Mouse (Mus musculus) kidney, embryonic 14.5 days (tissue): Measurements from ENCODE around the gene Gm30302. TPM values are rescaled to one million over a fixed set of nuclear protein-coding genes. Genes with fewer than 3 reads are reported as not detected.

Experiments
- ATAC-seq: fragments of 200-750 bp; cut with Nextera tagmentation; 2 replicates; pipeline ENCODE4 v1.8.0; 2017; ENCODE audit warnings: moderate number of reproducible peaks, mild to moderate bottlenecking, moderate TSS enrichment, moderate library complexity; ENCODE audit not compliant: low FRiP score, low TSS enrichment
- H3K27ac ChIP-seq: fragments of 300-500 bp; sonication (generic); 2 replicates; pipeline ENCODE4 v1.5.1; 2014; ENCODE audit warnings: low read depth, mild to moderate bottlenecking, low read length, moderate library complexity, mixed read lengths
- H3K27me3 ChIP-seq: fragments of 300-500 bp; sonication (generic); 2 replicates; pipeline ENCODE4 v1.6.1; 2014; ENCODE audit warnings: mild to moderate bottlenecking, low read length; ENCODE audit not compliant: control insufficient read depth, insufficient read depth
- H3K36me3 ChIP-seq: fragments of 300-500 bp; sonication (generic); 2 replicates; pipeline ENCODE4 v1.6.1; 2014; ENCODE audit warnings: low read length, mixed read lengths; ENCODE audit not compliant: control insufficient read depth, insufficient read depth
- H3K4me1 ChIP-seq: fragments of 300-500 bp; sonication (generic); 2 replicates; pipeline ENCODE4 v1.6.1; 2014; ENCODE audit warnings: low read length, mixed read lengths; ENCODE audit not compliant: control insufficient read depth, insufficient read depth
- H3K4me2 ChIP-seq: fragments of 300-500 bp; sonication (generic); replicated peaks from 2 replicates; pipeline ENCODE4 v1.6.1; 2014; ENCODE audit warnings: low read depth, mild to moderate bottlenecking, low read length
- H3K4me3 ChIP-seq: fragments of 300-500 bp; sonication (generic); 2 replicates; pipeline ENCODE4 v1.5.1; 2014; ENCODE audit warnings: mild to moderate bottlenecking, low read length
- H3K9ac ChIP-seq: fragments of 300-500 bp; sonication (generic); 2 replicates; pipeline ENCODE4 v1.6.1; 2014; ENCODE audit warnings: low read depth, mild to moderate bottlenecking, low read length, moderate library complexity
- H3K9me3 ChIP-seq: fragments of 300-500 bp; sonication (generic); 2 replicates; pipeline ENCODE4 v1.6.1; 2016; ENCODE audit warnings: low read length; ENCODE audit not compliant: control insufficient read depth
- WGBS: fragments of 180-500 bp; shearing (Covaris S2); extraction: QIAGEN DNeasy Blood & Tissue Kit; methylation state at CpG from one replicate; pipeline ENCODE4 v1.1.7; 2014; 5-methylcytosine and 5-hydroxymethylcytosine counted together
- polyA plus RNA-seq: library from polyadenylated mRNA; unstranded; fragments of >200 nt; fragmentation: Nextera tagmentation; extraction: Ambion mirVana; gene quantifications from 2 replicates; pipeline ENCODE4 v1.2.1, GENCODE M21; 2014

Gm30302 gene
- polyA plus RNA-seq, result not detected in 2 replicates

DNA sequence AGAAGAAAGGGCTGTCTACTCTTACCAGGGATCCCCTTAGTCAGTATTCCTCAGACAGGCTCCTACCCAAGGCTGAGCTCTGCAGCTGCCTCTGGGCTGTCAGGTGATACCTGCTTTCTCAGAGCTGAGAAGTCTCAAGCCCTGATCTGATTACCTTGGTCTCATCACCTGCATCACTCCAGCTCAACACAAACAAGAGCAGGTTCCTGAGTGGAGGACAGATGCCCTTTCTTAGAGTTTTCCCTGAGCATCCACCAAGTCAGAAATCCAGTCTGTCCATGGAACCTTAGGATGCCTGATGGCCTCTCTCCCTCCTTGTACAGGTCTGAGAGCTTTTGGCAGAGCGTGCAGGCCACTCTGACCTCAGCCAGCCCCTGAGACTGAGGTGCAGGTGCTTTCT lies at the start of gene Gm30302:
Gene Gm30302 (minus strand): TSS at position 101 of the 400 bp plus-strand sequence.
- WGBS, result 92% methylated on average over 1 of the region's 1 CpGs
- no peak within 1 kb of the TSS for H3K27ac ChIP-seq
- no peak within 1 kb of the TSS for H3K4me3 ChIP-seq
- H3K4me1 ChIP-seq, result no peaks in the 10 kb centered on the region
- no peaks in the 10 kb centered on the region for H3K27me3 ChIP-seq
- no peaks in the 10 kb centered on the region for H3K9me3 ChIP-seq
- ATAC-seq, result no peak
- no peaks in the 10 kb centered on the region for H3K36me3 ChIP-seq
- H3K4me2 ChIP-seq, result no peak within 1 kb of the TSS
- no peak within 1 kb of the TSS for H3K9ac ChIP-seq

DNA sequence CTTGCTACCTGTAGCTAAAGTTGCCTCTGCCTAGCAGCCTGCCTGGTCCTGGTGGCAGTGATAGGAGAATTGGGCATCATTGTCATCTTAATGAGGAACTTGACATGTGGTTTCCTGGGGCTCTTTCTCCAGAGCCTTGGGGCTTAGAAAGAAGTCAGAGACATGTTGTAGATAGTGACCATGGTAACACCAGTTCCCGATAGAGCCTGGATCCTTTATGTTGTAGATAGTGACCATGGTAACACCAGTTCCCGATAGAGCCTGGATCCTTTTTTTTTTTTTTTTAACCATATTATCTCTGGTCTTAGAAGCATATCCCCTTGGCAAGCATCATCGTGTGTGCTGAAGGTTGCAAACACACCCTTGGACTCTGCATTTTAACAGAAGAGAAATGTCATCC lies 48.0 kb upstream of the Gm30302 start:
- Histone ChIP-seq H3K4me2 (no peak overlapping the region), H3K4me3 (no peak overlapping the region), H3K4me1 (0 out of 2 replicates have a peak, but pooled peaks cover 3% of the 10 kb centered on the region), H3K27ac (no peak overlapping the region), H3K9me3 (no peaks in the 10 kb centered on the region), H3K36me3 (no peaks in the 10 kb centered on the region), H3K27me3 (no peaks in the 10 kb centered on the region), H3K9ac (no peak overlapping the region)
- ATAC-seq, result no peak
- WGBS, result 74% methylated on average over 3 of the region's 3 CpGs

DNA sequence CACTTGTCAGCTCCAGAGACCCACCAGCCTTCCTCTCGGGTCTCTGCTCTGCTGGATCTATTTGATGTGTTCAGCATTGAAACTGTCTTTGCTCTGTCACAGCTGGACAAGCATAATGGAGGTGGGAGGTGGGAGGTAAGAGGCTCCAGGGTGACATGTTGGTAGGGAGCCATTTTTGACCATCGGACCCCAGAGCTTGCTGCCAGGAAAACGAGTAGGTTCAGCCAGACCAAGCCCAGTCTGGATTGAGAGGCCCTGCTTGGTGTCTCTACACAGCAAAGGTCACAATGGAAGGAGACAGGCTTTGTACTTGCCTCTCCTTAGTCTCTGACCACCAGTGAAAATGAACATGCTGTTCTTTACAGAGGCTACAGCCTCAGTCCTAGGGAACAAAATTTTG lies 47.3 kb upstream of the Gm30302 start:
- 73% methylated on average over 3 of the region's 3 CpGs for WGBS
- H3K4me1 ChIP-seq, result 0 out of 2 replicates have a peak, but pooled peaks cover 3% of the 10 kb centered on the region
- no peak overlapping the region for H3K27ac ChIP-seq
- ATAC-seq, result no peak
- no peaks in the 10 kb centered on the region for H3K36me3 ChIP-seq
- no peak overlapping the region for H3K4me2 ChIP-seq
- H3K27me3 ChIP-seq, result no peaks in the 10 kb centered on the region
- no peak overlapping the region for H3K4me3 ChIP-seq
- no peaks in the 10 kb centered on the region for H3K9me3 ChIP-seq
- H3K9ac ChIP-seq, result no peak overlapping the region

DNA sequence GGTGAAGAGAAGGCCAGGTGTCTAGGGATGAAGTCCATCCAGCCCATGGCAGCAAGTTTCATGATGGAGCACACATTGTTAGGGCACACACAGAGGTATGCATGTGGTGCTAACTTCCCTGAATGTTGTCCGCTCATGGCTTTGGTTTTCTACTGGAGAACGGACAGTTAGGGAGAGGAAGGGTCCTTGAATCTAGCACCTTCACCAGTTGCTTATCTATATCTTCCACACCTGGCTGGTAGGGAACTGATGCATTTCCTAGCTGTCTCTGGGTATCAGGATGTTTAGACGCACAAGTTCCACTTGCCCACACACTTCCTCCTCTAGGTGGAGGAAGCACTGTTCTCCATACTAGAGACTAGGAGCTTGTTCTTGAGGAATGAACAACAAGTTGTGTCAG lies 46.9 kb upstream of the Gm30302 start:
- H3K27me3 ChIP-seq, result no peaks in the 10 kb centered on the region
- H3K4me3 ChIP-seq, result no peak overlapping the region
- no peaks in the 10 kb centered on the region for H3K9me3 ChIP-seq
- H3K9ac ChIP-seq, result no peak overlapping the region
- H3K36me3 ChIP-seq, result no peaks in the 10 kb centered on the region
- no peak overlapping the region for H3K27ac ChIP-seq
- ATAC-seq, result no peak
- 96% methylated on average over 3 of the region's 3 CpGs for whole genome bisulfite sequencing
- H3K4me2 ChIP-seq, result no peak overlapping the region
- 0 out of 2 replicates have a peak, but pooled peaks cover 3% of the 10 kb centered on the region for H3K4me1 ChIP-seq

DNA sequence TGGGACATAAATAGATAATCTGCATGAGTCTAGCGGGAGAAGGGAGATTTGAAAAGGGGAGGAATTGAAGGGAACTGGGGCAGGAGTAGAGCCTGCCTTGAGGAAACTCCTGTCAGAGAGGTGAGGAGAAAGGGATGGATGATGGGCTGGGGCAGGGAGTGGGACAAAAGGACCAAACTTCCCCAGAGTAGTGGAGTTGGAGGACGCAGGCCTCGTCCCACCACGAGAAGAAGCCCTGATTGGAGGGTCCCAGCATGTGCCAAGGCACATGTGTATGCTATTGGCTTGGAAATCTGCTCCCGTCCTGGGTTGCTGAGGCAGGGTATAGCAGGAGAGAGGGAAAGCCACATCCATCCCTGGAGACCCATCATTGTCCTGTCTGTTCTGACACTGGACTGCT lies 45.3 kb upstream of the Gm30302 start:
- Histone ChIP-seq H3K36me3 (no peaks in the 10 kb centered on the region), H3K27ac (no peak overlapping the region), H3K4me1 (no peaks in the 10 kb centered on the region), H3K9me3 (no peaks in the 10 kb centered on the region), H3K9ac (no peak overlapping the region), H3K27me3 (no peaks in the 10 kb centered on the region), H3K4me3 (no peak overlapping the region), H3K4me2 (no peak overlapping the region)
- WGBS, result 90% methylated on average over 5 of the region's 5 CpGs
- ATAC-seq, result no peak

DNA sequence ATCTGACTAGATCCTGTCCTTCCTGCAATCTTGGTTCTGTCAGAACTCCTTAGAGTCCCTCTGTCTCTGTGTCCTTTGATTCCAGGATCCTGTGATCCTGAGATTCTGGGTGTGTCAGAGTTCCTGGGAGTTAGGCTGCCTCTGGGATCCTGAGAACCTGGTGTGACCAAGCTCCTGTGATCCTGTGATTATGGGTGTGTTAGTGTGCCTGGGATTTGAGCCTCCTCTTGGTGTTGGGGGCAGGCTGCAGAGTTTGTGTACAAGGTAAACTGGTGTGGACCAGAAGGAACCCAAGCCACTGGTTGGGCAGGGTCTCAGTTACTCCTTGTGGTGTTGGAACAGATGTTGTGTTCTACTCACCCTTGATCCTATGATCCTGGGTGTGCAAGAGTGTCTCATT lies 42.4 kb upstream of the Gm30302 start:
- Histone ChIP-seq H3K27ac (no peak overlapping the region), H3K27me3 (no peaks in the 10 kb centered on the region), H3K36me3 (no peaks in the 10 kb centered on the region), H3K9me3 (no peaks in the 10 kb centered on the region), H3K4me3 (no peak overlapping the region), H3K4me2 (no peak overlapping the region), H3K9ac (no peak overlapping the region), H3K4me1 (no peaks in the 10 kb centered on the region)
- ATAC-seq, result no peak

DNA sequence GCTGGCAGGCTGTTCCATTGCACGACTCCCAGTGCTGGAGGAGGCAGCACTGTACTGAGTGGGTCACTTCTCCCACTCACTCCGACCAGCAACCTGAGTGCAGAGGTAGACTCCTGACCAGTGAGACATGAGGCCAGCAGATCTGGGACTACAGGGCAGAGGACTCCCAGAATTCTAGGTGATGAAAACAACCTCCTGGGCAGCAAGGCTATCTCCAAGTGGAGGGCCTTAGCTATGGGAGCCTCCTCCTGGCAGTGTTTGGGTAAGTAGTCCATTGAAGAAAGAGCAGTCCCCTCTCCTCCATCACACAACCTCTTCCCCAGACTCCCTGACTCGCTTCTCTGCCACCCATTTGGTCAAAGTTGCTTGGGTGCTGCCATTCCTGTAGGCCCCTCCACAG lies 31.6 kb upstream of the Gm30302 start:
- Histone ChIP-seq H3K27me3 (no peaks in the 10 kb centered on the region), H3K4me2 (no peak overlapping the region), H3K27ac (no peak overlapping the region), H3K4me3 (no peak overlapping the region), H3K4me1 (no peaks in the 10 kb centered on the region), H3K36me3 (no peaks in the 10 kb centered on the region), H3K9ac (no peak overlapping the region), H3K9me3 (no peaks in the 10 kb centered on the region)
- 94% methylated on average over 3 of the region's 3 CpGs for WGBS
- no peak for ATAC-seq

DNA sequence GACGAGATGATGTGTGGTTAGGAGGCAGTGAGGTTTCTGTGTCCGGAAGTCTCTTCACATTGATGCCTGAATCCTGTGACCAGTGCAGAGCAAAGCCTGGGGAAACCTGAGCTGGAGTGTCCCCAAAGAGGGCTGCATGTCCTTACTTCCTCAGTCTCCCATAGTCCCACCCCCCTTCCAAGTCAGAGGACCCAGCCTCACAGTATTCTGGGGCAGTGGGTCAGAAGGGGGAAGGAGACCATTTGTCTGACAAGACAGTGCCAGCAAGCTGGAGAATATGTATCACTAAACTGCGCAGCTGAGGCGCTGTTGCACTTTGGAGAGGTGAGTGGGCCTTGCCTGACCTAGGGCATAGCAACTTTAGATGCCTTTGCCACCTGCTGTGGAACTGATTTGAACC lies 26.5 kb upstream of the Gm30302 start:
- Histone ChIP-seq H3K4me3 (no peak overlapping the region), H3K4me1 (no peaks in the 10 kb centered on the region), H3K27me3 (no peaks in the 10 kb centered on the region), H3K9ac (no peak overlapping the region), H3K4me2 (no peak overlapping the region), H3K36me3 (no peaks in the 10 kb centered on the region), H3K9me3 (no peaks in the 10 kb centered on the region), H3K27ac (no peak overlapping the region)
- WGBS, result 86% methylated on average over 4 of the region's 4 CpGs
- no peak for ATAC-seq

DNA sequence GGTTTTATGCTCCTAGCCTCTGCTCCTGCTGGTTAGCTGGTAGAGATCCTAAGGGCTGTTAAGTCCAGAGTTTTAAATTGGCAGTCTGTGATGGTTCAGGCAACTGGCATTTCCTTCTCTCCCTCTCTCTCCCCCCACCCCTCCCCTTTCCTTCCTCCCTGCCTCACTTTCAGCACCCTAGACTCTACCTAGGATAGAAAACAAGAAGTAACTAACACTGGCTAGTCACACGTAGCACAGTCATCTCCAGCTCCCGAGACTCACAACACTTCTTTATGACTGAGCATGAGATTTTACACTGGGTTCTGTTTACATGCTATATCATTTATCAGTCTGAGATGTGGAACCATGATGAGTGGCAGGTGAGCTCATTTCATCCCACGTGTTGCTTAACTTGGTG lies 16.2 kb upstream of the Gm30302 start:
- Histone ChIP-seq H3K9ac (no peak overlapping the region), H3K27me3 (no peaks in the 10 kb centered on the region), H3K9me3 (no peaks in the 10 kb centered on the region), H3K4me1 (no peaks in the 10 kb centered on the region), H3K4me2 (no peak overlapping the region), H3K36me3 (no peaks in the 10 kb centered on the region), H3K4me3 (no peak overlapping the region), H3K27ac (no peak overlapping the region)
- no peak for ATAC-seq
- 85% methylated on average over 3 of the region's 3 CpGs for WGBS

DNA sequence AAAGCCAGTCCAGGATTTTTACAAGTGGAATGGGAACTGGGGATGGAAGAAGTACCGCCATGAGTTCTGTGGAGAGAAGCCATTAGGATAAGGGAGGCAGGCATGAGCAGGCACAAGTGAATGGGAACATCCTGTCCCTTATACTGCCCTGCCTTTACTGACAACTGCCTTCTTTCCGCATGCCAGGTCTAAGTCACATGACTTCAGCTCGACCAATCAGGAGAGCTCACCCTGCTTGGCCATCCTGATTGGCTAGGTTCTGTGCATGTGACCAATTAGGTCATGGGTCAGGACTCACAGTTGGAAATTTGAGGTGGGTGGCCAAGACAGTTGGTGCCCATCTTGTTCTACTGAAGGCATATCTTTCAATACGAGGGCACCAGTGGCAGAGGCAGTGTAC lies 15.6 kb upstream of the Gm30302 start:
- H3K27ac ChIP-seq, result no peak overlapping the region
- no peak overlapping the region for H3K9ac ChIP-seq
- WGBS, result 89% methylated on average over 4 of the region's 4 CpGs
- no peak overlapping the region for H3K4me3 ChIP-seq
- H3K4me2 ChIP-seq, result no peak overlapping the region
- H3K9me3 ChIP-seq, result no peaks in the 10 kb centered on the region
- H3K27me3 ChIP-seq, result no peaks in the 10 kb centered on the region
- H3K4me1 ChIP-seq, result no peaks in the 10 kb centered on the region
- H3K36me3 ChIP-seq, result no peaks in the 10 kb centered on the region
- no peak for ATAC-seq
